Mouse (Mus musculus) CH12F3 (cell line): ENCODE measurements around the gene Gm17387.
"Not testable (repeated sequence)": the region's sequence is repeated elsewhere in the genome, so short reads cannot be mapped to it uniquely, and the experiment has no call there.

Source experiments
- in situ Hi-C: fragments of 300-500 bp; cut with MboI; formaldehyde crosslinking; loops from 2 replicates; pipeline ENCODE4 v1.14.3; 2020; ENCODE audit warnings: low sequenced_read_pairs

Gene Gm17387

GRCm38 (mm10) chr7:141016707-141017697 is 11.9 kb upstream of the Gm17387 start:
- in situ Hi-C loops = no loop called here

GRCm38 (mm10) chr7:141017824-141018223 is 11.1 kb upstream of the Gm17387 start, which contains the start of gene Ifitm6:
TSS of gene Ifitm6 (minus strand) at chr7:141017924.
- in situ Hi-C loops = not testable (repeated sequence)

GRCm38 (mm10) chr7:141019028-141019427 is 9.9 kb upstream of the Gm17387 start:
- in situ Hi-C loops = no loop called here

- in situ Hi-C loops = no loop called here
Observed at GRCm38 (mm10) chr7:141021489-141022449, 7.2 kb upstream of the Gm17387 start.

- in situ Hi-C loops = no loop called here
Observed at GRCm38 (mm10) chr7:141024865-141025838, 3.8 kb upstream of the Gm17387 start.

- in situ Hi-C loops = no loop called here
Observed at GRCm38 (mm10) chr7:141026097-141026739, 2.7 kb upstream of the Gm17387 start.

- in situ Hi-C loops = no loop called here
Observed at GRCm38 (mm10) chr7:141026740-141027098, 2.2 kb upstream of the Gm17387 start.

- in situ Hi-C loops = no loop called here
Observed at GRCm38 (mm10) chr7:141030390-141030789, 1.5 kb downstream of the Gm17387 start.

GRCm38 (mm10) chr7:141032458-141033167 is 3.7 kb downstream of the Gm17387 start:
- in situ Hi-C loops = no loop called here

- in situ Hi-C loops = not testable (repeated sequence)
Observed at GRCm38 (mm10) chr7:141036624-141037023, 7.7 kb downstream of the Gm17387 start.

GRCm38 (mm10) chr7:141038090-141039032 is 9.4 kb downstream of the Gm17387 start:
- in situ Hi-C loops = no loop called here

- in situ Hi-C loops = no loop called here
Observed at GRCm38 (mm10) chr7:141039386-141040107, 10.6 kb downstream of the Gm17387 start.

GRCm38 (mm10) chr7:141040867-141041606 is 12.1 kb downstream of the Gm17387 start:
- in situ Hi-C loops = no loop called here

- in situ Hi-C loops = no loop called here
Observed at GRCm38 (mm10) chr7:141041661-141042060, 12.7 kb downstream of the Gm17387 start.

- in situ Hi-C loops = no loop called here
Observed at GRCm38 (mm10) chr7:141042539-141042938, 13.6 kb downstream of the Gm17387 start.

- in situ Hi-C loops = loop anchor here (5.0 kb wide), 2 partner anchors 35 to 90 kb away; partner anchors contain the start of genes Gm45717, Ifitm2 and Ifitm3
Observed at GRCm38 (mm10) chr7:141046931-141047580, 18.1 kb downstream of the Gm17387 start.
